Mouse (Mus musculus) forebrain, embryonic 12.5 days (tissue): ENCODE measurements around the gene Th. TPM values are rescaled to one million over a fixed set of nuclear protein-coding genes. Genes with fewer than 3 reads are reported as not detected.

Experiments used
- ATAC-seq: fragments of 200-750 bp; cut with Nextera tagmentation; 2 replicates; pipeline ENCODE4 v1.8.0; 2017; ENCODE audit warnings: moderate TSS enrichment; ENCODE audit not compliant: low FRiP score
- H3K27ac ChIP-seq: fragments of 300-500 bp; sonication (generic); 2 replicates; pipeline ENCODE4 v1.5.1; 2016; ENCODE audit warnings: mild to moderate bottlenecking
- H3K27me3 ChIP-seq: fragments of 300-500 bp; sonication (generic); 2 replicates; pipeline ENCODE4 v1.6.1; 2016; ENCODE audit warnings: mild to moderate bottlenecking
- H3K36me3 ChIP-seq: fragments of 300-500 bp; sonication (generic); replicated peaks from 2 replicates; pipeline ENCODE4 v1.6.1; 2016; ENCODE audit warnings: mild to moderate bottlenecking
- H3K4me1 ChIP-seq: fragments of 300-500 bp; sonication (generic); 2 replicates; pipeline ENCODE4 v1.6.1; 2016
- H3K4me2 ChIP-seq: fragments of 300-500 bp; sonication (generic); 2 replicates; pipeline ENCODE4 v1.6.1; 2016; ENCODE audit warnings: mild to moderate bottlenecking, moderate library complexity
- H3K4me3 ChIP-seq: fragments of 300-500 bp; sonication (generic); replicated peaks from 2 replicates; pipeline ENCODE4 v1.5.1; 2016; ENCODE audit warnings: mild to moderate bottlenecking
- H3K9ac ChIP-seq: fragments of 300-500 bp; sonication (generic); 2 replicates; pipeline ENCODE4 v1.6.1; 2016; ENCODE audit warnings: mild to moderate bottlenecking
- H3K9me3 ChIP-seq: fragments of 300-500 bp; sonication (generic); 2 replicates; pipeline ENCODE4 v1.6.1; 2016
- WGBS: fragments of 180-500 bp; shearing (Covaris S2); methylation state at CpG from one replicate; pipeline ENCODE4 v1.1.7; 2016; 5-methylcytosine and 5-hydroxymethylcytosine counted together
- polyA plus RNA-seq: library from polyadenylated mRNA; unstranded; fragments of >200 nt; fragmentation: Nextera tagmentation; extraction: Ambion mirVana; gene quantifications from 2 replicates; pipeline ENCODE4 v1.2.1, GENCODE M21; 2016

The Th gene
- polyA plus RNA-seq, 1 experiment from 2014 or later = 13.9 TPM

DNA sequence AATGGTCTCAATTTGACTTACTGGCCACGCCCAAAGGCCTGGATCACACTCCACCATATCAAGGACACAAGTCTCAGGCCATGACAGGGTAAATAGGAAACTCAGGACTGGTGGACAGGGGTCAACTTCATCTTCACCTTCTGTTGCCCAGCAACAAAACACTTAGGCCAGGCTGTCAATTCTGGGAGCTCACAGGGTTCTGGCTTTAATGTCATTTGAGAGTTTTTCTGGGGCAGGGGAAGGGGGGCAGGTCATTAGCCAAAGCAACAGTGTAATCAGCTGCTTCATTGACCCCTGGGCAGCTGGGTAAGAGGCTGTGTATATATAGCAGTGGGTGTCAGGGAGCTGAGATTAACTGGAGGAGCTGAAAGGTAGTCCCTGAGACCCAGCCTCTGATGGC is 33.5 kb downstream of the Th start:
- ATAC-seq = no peak
- Histone ChIP-seq H3K4me3 (no peak overlapping the region), H3K27me3 (peaks cover 60% of the 10 kb centered on the region), H3K4me1 (peaks cover 40% of the 10 kb centered on the region), H3K4me2 (no peak overlapping the region), H3K9ac (no peak overlapping the region), H3K36me3 (no peaks in the 10 kb centered on the region), H3K27ac (no peak overlapping the region), H3K9me3 (no peaks in the 10 kb centered on the region)
- 73% methylated on average over 1 of the region's 1 CpGs for WGBS

DNA sequence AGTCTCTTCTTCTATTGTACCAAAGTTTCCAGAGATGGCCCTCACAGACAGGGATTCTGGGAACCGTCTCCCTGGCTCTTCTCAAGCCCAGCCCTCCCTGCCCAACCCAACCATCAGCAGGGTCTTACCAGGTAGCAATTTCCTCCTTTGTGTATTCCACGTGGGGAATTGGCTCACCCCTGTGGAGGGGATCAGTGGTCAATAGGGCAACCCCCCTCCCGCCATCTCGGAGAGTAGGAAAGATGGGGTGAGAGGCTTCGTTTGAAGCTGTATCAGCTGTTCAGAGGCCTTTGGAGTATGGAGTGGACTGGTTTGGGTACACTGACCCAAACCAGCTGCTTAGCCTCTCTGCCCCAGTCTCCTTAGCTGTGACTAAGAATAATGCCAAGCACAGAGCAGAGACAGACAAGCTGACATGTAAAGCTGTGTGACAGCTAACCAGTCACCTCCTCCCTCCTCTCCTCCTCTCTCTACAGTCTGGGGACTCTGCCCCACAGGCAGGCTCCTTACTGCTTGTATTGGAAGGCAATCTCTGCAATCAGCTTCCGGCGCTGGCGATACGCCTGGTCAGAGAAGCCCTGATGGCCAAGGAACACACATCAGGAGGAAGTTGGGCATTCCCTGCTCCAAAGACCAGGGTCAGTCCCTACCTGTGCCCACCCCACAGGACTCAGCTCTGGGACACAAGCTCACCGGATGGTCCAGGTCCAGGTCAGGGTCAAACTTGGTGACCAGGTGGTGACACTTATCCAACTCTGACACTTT is 34.8 kb downstream of the Th start:
- no peak for ATAC-seq
- no peak overlapping the region for H3K27ac ChIP-seq

DNA sequence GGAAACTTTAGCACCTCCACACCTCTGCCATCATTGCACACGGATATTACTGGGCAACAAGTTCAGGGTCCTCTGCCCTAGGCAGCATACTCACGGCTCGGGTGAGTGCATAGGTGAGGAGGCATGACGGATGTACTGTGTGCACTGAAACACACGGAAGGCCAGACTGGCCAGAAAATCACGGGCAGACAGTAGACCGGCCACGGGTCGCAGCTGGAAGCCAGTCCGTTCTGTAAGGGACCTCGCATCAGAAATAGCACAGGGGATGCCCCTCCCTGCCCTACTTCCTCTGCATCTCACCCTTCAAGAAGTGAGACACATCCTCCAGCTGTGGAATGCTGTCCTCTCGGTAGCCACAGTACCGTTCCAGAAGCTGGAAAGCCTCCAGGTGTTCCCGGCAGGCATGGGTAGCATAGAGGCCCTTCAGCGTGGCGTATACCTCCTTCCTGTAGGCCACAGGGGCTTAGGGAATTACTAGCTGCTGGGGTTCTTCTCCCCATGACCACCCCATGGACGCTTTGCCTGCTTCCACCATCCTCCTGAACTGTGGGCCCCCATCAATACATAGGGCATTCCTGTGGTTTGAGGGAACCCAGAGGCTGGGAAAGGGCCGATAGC is 35.6 kb downstream of the Th start:
- 85% methylated on average over 18 of the region's 18 CpGs for WGBS
- no peak overlapping the region for H3K27ac ChIP-seq
- no peak overlapping the region for H3K4me2 ChIP-seq
- no peak for ATAC-seq
- peaks cover 39% of the 10 kb centered on the region for H3K27me3 ChIP-seq
- no peaks in the 10 kb centered on the region for H3K36me3 ChIP-seq
- H3K4me3 ChIP-seq = no peak overlapping the region
- H3K9me3 ChIP-seq = no peaks in the 10 kb centered on the region
- H3K4me1 ChIP-seq = peaks cover 21% of the 10 kb centered on the region
- no peak overlapping the region for H3K9ac ChIP-seq

More for the DNA sequence above, 34.8 kb downstream of the Th start:
- no peak overlapping the region for H3K9ac ChIP-seq
- no peak overlapping the region for H3K4me2 ChIP-seq
- H3K9me3 ChIP-seq = no peaks in the 10 kb centered on the region
- no peaks in the 10 kb centered on the region for H3K36me3 ChIP-seq
- 71% methylated on average over 10 of the region's 10 CpGs for WGBS
- peaks cover 47% of the 10 kb centered on the region for H3K27me3 ChIP-seq
- no peak overlapping the region for H3K4me3 ChIP-seq
- peaks cover 27% of the 10 kb centered on the region for H3K4me1 ChIP-seq

DNA sequence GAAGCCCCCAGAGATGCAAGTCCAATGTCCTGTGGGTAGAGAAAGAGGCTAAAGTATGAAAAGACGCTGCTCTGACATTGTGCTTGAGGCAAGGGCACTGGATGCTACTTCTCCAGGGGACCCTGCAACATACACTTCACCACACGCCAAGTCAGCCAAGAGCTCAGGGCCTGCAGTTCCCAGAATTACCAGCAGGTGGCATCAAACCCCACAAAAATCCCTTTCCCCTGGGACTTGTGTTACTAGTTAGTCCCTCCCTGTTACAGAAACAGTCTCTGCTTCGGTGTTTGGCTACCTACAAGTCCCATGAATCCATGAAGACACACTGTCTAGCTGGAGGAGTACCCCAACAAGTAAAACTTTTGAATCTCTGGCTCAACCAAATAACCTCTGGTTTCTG is 36.3 kb downstream of the Th start:
- 13% methylated on average over 3 of the region's 3 CpGs for WGBS
- ATAC-seq = peak; percentile 60

DNA sequence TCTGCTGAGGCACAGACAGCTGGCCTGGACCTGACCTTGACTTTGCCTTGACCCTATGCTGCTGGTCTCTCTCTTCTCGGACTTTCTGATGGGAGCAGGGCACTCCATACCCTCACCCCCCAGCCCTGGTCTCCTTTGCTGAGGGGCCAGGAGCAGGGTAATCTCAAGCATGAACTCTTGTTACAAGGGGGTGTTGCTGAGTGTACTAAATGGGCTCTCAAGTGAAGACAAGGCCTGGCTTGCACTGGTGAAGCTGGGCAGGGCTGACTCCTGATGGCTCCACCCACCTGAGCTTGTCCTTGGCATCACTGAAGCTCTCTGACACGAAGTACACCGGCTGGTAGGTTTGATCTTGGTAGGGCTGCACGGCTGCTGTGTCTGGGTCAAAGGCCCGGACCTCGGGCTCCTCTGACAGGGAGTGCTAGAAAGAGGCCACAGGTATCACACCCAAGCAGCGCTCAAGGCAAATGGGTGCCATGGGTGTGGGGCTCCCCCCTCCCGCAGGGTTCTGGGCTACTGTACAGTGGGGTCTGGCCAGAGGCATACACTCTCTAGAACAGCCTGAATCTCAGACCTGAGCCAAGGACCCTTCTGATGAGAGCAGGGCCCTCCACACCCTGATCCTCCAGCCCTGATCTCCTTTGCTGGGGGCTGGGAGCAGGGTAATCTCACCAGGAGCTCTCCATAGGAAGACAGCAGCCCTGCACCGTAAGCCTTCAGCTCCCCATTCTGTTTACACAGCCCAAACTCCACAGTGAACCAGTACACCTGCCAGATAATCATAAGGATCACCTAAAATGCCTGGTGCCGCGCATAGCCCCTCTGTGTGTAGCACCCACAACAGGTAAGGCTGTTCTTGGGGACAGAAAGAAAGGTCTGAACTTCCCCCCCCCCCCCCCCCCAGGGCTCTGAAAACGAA is 36.9 kb downstream of the Th start:
- Histone ChIP-seq H3K9me3 (no peaks in the 10 kb centered on the region), H3K4me1 (peaks cover 10% of the 10 kb centered on the region; the same call in 1 of the 2 replicates), H3K36me3 (no peaks in the 10 kb centered on the region), H3K27me3 (peaks cover 30% of the 10 kb centered on the region), H3K4me3 (no peak overlapping the region), H3K4me2 (no peak overlapping the region), H3K9ac (no peak overlapping the region), H3K27ac (no peak overlapping the region)
- 70% methylated on average over 12 of the region's 12 CpGs for WGBS
- no peak for ATAC-seq

More for the DNA sequence above, 36.3 kb downstream of the Th start:
- no peak overlapping the region for H3K9ac ChIP-seq
- H3K4me1 ChIP-seq = peaks cover 14% of the 10 kb centered on the region
- no peak overlapping the region for H3K4me3 ChIP-seq
- peaks cover 35% of the 10 kb centered on the region for H3K27me3 ChIP-seq
- H3K27ac ChIP-seq = no peak overlapping the region
- H3K4me2 ChIP-seq = no peak overlapping the region
- H3K9me3 ChIP-seq = no peaks in the 10 kb centered on the region
- no peaks in the 10 kb centered on the region for H3K36me3 ChIP-seq

DNA sequence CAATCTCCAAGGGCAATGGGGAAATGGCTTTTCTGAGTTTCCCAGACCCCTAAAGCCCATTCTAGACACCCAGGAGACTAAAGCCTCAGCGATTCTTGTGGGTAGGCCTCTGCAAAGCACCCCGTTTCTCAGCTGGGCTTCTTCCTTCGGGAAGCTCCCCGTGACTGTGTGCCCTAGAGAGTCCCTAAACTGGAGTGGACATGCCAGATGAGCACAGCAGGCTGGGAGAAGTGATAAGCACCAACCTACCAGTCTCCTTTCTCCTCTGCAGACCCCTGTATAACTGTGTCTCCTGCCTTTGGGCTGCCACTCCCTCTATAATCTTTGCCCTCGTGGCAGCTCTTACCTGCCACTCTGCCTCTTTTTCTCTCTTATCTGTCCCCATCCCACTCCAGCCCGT is 37.6 kb downstream of the Th start:
- Histone ChIP-seq H3K27me3 (peaks cover 23% of the 10 kb centered on the region), H3K4me3 (no peak overlapping the region), H3K4me1 (peaks cover 10% of the 10 kb centered on the region; the same call in 1 of the 2 replicates), H3K9ac (no peak overlapping the region), H3K27ac (no peak overlapping the region), H3K9me3 (no peaks in the 10 kb centered on the region), H3K4me2 (no peak overlapping the region), H3K36me3 (no peaks in the 10 kb centered on the region)
- ATAC-seq = no peak
- 76% methylated on average over 6 of the region's 6 CpGs for WGBS

DNA sequence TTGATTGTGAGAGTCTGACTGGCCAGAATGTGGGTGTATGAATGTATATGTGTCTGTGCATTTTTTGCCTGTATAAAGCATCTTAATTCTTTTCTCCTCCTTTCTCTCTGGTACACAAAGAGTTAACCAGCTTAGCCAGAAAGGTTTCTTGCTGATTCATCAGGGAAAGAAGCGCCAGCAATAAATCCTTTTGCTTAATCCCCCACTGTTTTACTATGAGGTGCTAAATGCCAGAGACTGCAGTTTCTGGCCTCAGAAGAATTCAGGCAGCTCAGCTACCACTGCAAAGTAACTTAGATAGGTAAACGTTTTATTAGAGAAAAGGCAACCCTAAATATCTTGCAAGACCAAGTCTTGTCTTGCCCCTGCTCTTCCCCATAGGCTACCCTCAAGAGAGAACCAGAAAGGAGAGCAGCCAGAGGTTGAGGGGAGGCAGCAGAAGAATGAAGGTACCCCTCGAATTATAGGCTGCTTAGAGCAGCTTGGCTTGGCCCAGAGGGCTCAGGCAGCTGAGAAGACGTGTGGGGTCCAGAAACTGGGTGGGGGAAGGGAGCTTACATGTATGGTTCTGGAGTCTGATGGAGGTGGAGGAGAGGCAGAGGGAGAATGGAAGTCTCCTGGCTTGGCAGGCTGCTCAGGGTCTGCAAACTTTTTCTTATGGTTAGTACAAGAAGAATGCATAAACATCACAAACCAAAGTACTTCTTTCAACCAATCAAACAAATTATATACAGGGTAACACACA is 61.3 kb downstream of the Th start:
- Histone ChIP-seq H3K27ac (no peak overlapping the region), H3K4me3 (no peak overlapping the region), H3K27me3 (no peaks in the 10 kb centered on the region), H3K4me2 (no peak overlapping the region), H3K36me3 (no peaks in the 10 kb centered on the region), H3K9ac (no peak overlapping the region), H3K4me1 (peaks cover 7% of the 10 kb centered on the region), H3K9me3 (no peaks in the 10 kb centered on the region)
- no peak for ATAC-seq
- 2% methylated on average over 4 of the region's 4 CpGs for WGBS

DNA sequence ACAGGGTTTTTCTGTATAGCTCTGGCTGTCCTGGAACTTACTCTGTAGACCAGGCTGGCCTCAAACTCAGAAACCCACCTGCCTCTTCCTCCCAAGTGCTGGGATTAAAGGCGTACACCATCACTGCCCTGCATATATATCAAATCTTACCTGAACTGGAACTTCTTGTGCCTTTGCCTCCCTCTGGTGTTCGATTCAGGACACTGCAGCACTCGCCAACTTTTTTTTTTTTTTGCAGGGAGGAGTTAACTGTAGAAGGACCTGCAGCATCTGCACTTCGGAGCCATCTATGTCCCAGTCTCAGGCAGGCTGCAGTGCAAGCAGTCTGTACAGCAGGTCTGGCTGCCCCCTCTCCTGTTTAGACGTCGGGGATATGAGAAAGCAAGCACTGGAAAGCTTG is 80.2 kb downstream of the Th start:
- ATAC-seq = no peak
- no peaks in the 10 kb centered on the region for H3K9me3 ChIP-seq
- H3K4me1 ChIP-seq = no peaks in the 10 kb centered on the region
- WGBS = 14% methylated on average over 6 of the region's 6 CpGs
- no peak overlapping the region for H3K4me2 ChIP-seq
- H3K36me3 ChIP-seq = no peaks in the 10 kb centered on the region
- no peaks in the 10 kb centered on the region for H3K27me3 ChIP-seq
- H3K27ac ChIP-seq = no peak overlapping the region
- H3K9ac ChIP-seq = no peak overlapping the region
- H3K4me3 ChIP-seq = no peak overlapping the region

Other genes with a start within 250 kb of the Th start
- not detected in 2 replicates for gene Ins2, start 187.7 kb downstream of the Th start, polyA plus RNA-seq
- 0.17 and 0.40 TPM in 2 replicates for gene Ascl2, start 38.1 kb upstream of the Th start, polyA plus RNA-seq
- 1.3 and 1.5 TPM in 2 replicates for gene Tspan32, start 73.9 kb upstream of the Th start, polyA plus RNA-seq
- gene Cd81, start 121.6 kb upstream of the Th start, polyA plus RNA-seq = 199 and 205 TPM in 2 replicates
- gene Tssc4, start 138.1 kb upstream of the Th start, polyA plus RNA-seq = 106 and 108 TPM in 2 replicates
- gene Trpm5, start 163.5 kb upstream of the Th start, polyA plus RNA-seq = 1.1 and 1.3 TPM in 2 replicates
- 0.87 and 0.94 TPM in 2 replicates for gene Kcnq1, start 175.2 kb upstream of the Th start, polyA plus RNA-seq